Mouse (Mus musculus) large intestine, adult 2 months (tissue): ENCODE results near the gene Rln3. TPM values are rescaled to one million over a fixed set of nuclear protein-coding genes. Genes with fewer than 3 reads are reported as not detected.

ENCODE experiments used
- DNase-seq: peaks from one replicate; pipeline ENCODE4 v3.0.0-alpha.2; 2012; ENCODE audit warnings: low read depth, low spot score
- WGBS: fragments of 180-500 bp; shearing (Covaris S2); methylation state at CpG from one replicate; pipeline ENCODE4 v1.1.7; 2018; 5-methylcytosine and 5-hydroxymethylcytosine counted together
- polyA plus RNA-seq: library from polyadenylated mRNA; depleted of rRNA; stranded (reverse); fragments of >200 nt; gene quantifications from 2 replicates; pipeline ENCODE4 v1.2.3, GENCODE M21; 2012

Gene Rln3
- polyA plus RNA-seq, 1 experiment, result 0.56 TPM

GRCm38 (mm10) chr8:84066291-84066930, 21.6 kb upstream of the Rln3 start, which contains the start of gene Rfx1:
Rfx1 (plus strand) TSS chr8:84066834.
- WGBS, result under 1% methylated on average over 51 of the region's 51 CpGs
- DNase-seq, result peak; percentile 100

GRCm38 (mm10) chr8:84065457-84066072, 20.8 kb upstream of the Rln3 start:
- DNase-seq, result no peak
- WGBS, result 23% methylated on average over 5 of the region's 5 CpGs

- 98% methylated on average over 1 of the region's 1 CpGs for WGBS
- no peak for DNase-seq
Measured at GRCm38 (mm10) chr8:84065037-84065436, 20.2 kb upstream of the Rln3 start, which contains the start of gene Gm10643. Gm10643 (minus strand) TSS chr8:84065137.

- 52% methylated on average over 8 of the region's 8 CpGs for WGBS
- no peak for DNase-seq
Measured at GRCm38 (mm10) chr8:84063861-84064610, 19.2 kb upstream of the Rln3 start.

- 85% methylated on average over 2 of the region's 2 CpGs for WGBS
- no peak for DNase-seq
Measured at GRCm38 (mm10) chr8:84060245-84060644, 15.4 kb upstream of the Rln3 start.

GRCm38 (mm10) chr8:84059226-84059625, 14.4 kb upstream of the Rln3 start:
- DNase-seq, result no peak
- WGBS, result 93% methylated on average over 2 of the region's 2 CpGs

GRCm38 (mm10) chr8:84057827-84058226, 13.0 kb upstream of the Rln3 start:
- 90% methylated on average over 1 of the region's 1 CpGs for WGBS

GRCm38 (mm10) chr8:84053229-84053628, 8.4 kb upstream of the Rln3 start:
- 94% methylated on average over 5 of the region's 5 CpGs for WGBS
- DNase-seq, result no peak

More at GRCm38 (mm10) chr8:84057827-84058226, 13.0 kb upstream of the Rln3 start:
- no peak for DNase-seq

GRCm38 (mm10) chr8:84052746-84053145, 7.9 kb upstream of the Rln3 start:
- 39% methylated on average over 3 of the region's 3 CpGs for WGBS
- no peak for DNase-seq

- DNase-seq, result no peak
- 65% methylated on average over 5 of the region's 5 CpGs for WGBS
Measured at GRCm38 (mm10) chr8:84048171-84048570, 3.4 kb upstream of the Rln3 start.

- WGBS, result 86% methylated on average over 3 of the region's 3 CpGs
- DNase-seq, result no peak
Measured at GRCm38 (mm10) chr8:84046505-84046904, 1.7 kb upstream of the Rln3 start.

GRCm38 (mm10) chr8:84044103-84044502, 697 bp downstream of the Rln3 start:
- DNase-seq, result no peak
- 32% methylated on average over 7 of the region's 7 CpGs for WGBS

- WGBS, result 61% methylated on average over 12 of the region's 12 CpGs
- DNase-seq, result no peak
Measured at GRCm38 (mm10) chr8:84042948-84043342, 1.9 kb downstream of the Rln3 start.

GRCm38 (mm10) chr8:84042066-84042947, 2.5 kb downstream of the Rln3 start, which contains the start of gene Il27ra:
Il27ra (minus strand) TSS chr8:84042589.
- 6% methylated on average over 40 of the region's 40 CpGs for WGBS
- DNase-seq, result no peak

- peak; percentile 33 for DNase-seq
- 5% methylated on average over 5 of the region's 5 CpGs for WGBS
Measured at GRCm38 (mm10) chr8:84039050-84039449, 5.8 kb downstream of the Rln3 start.

GRCm38 (mm10) chr8:84038015-84038414, 6.8 kb downstream of the Rln3 start:
- DNase-seq, result no peak
- 61% methylated on average over 5 of the region's 5 CpGs for WGBS

- DNase-seq, result no peak
- 67% methylated on average over 4 of the region's 4 CpGs for WGBS
Measured at GRCm38 (mm10) chr8:84032777-84033176, 12.0 kb downstream of the Rln3 start.

GRCm38 (mm10) chr8:84029272-84029671, 15.5 kb downstream of the Rln3 start:
- 94% methylated on average over 5 of the region's 5 CpGs for WGBS
- DNase-seq, result no peak

- 14% methylated on average over 10 of the region's 10 CpGs for WGBS
- no peak for DNase-seq
Measured at GRCm38 (mm10) chr8:84027449-84027848, 17.4 kb downstream of the Rln3 start.

- WGBS, result 4% methylated on average over 41 of the region's 41 CpGs
- DNase-seq, result no peak
Measured at GRCm38 (mm10) chr8:84025863-84026262, 18.9 kb downstream of the Rln3 start.
